Mouse (Mus musculus) midbrain, postnatal 0 days (tissue): ENCODE measurements around the gene Xbp1. TPM values are rescaled to one million over a fixed set of nuclear protein-coding genes. Genes with fewer than 3 reads are reported as not detected.
A peak's percentile ranks its signal among the peaks of the same experiment; 100 is the strongest.
"Not testable (repeated sequence)": the region's sequence is repeated elsewhere in the genome, so short reads cannot be mapped to it uniquely, and the experiment has no call there.

Experiments
- ATAC-seq: fragments of 200-750 bp; cut with Nextera tagmentation; 2 replicates; pipeline ENCODE4 v1.8.0; 2017; ENCODE audit warnings: moderate number of reproducible peaks, mild to moderate bottlenecking, moderate TSS enrichment, moderate library complexity; ENCODE audit not compliant: low FRiP score
- DNase-seq: peaks from one replicate; pipeline ENCODE4 v3.0.0-alpha.2; 2015; ENCODE audit warnings: low spot score
- H3K27ac ChIP-seq: fragments of 300-500 bp; sonication (generic); 2 replicates; pipeline ENCODE4 v1.5.1; 2014; ENCODE audit warnings: low read depth, mild to moderate bottlenecking, low read length, mixed read lengths
- H3K27me3 ChIP-seq: fragments of 300-500 bp; sonication (generic); 2 replicates; pipeline ENCODE4 v1.6.1; 2014; ENCODE audit warnings: low read length, control low read depth, mixed read lengths; ENCODE audit not compliant: insufficient read depth
- H3K36me3 ChIP-seq: fragments of 300-500 bp; sonication (generic); 2 replicates; pipeline ENCODE4 v1.6.1; 2014; ENCODE audit warnings: low read length, control low read depth, mixed read lengths; ENCODE audit not compliant: insufficient read depth
- H3K4me1 ChIP-seq: fragments of 300-500 bp; sonication (generic); 2 replicates; pipeline ENCODE4 v1.6.1; 2014; ENCODE audit warnings: mild to moderate bottlenecking, control low read depth, antibody characterized with exemption, low read length, mixed read lengths; ENCODE audit not compliant: insufficient read depth
- H3K4me2 ChIP-seq: fragments of 300-500 bp; sonication (generic); 2 replicates; pipeline ENCODE4 v1.6.1; 2014; ENCODE audit warnings: low read depth, mild to moderate bottlenecking, low read length, mixed read lengths; ENCODE audit not compliant: poor library complexity, severe bottlenecking
- H3K4me3 ChIP-seq: fragments of 300-500 bp; sonication (generic); 2 replicates; pipeline ENCODE4 v1.5.1; 2014; ENCODE audit warnings: low read depth, mild to moderate bottlenecking, low read length, moderate library complexity
- H3K9ac ChIP-seq: fragments of 300-500 bp; sonication (generic); replicated peaks from 2 replicates; pipeline ENCODE4 v1.6.1; 2014; ENCODE audit warnings: mild to moderate bottlenecking, low read length, moderate library complexity, mixed read lengths; ENCODE audit not compliant: poor library complexity, severe bottlenecking
- H3K9me3 ChIP-seq: fragments of 300-500 bp; sonication (generic); 2 replicates; pipeline ENCODE4 v1.6.1; 2016; ENCODE audit warnings: low read length, control low read depth
- CTCF ChIP-seq: IDR thresholded peaks from 2 replicates; pipeline ENCODE4 v1.5.1; 2016; ENCODE audit warnings: antibody characterized with exemption, mild to moderate bottlenecking
- WGBS: fragments of 180-500 bp; shearing (Covaris S2); extraction: QIAGEN DNeasy Blood & Tissue Kit; methylation state at CpG from one replicate; pipeline ENCODE4 v1.1.7; 2014; 5-methylcytosine and 5-hydroxymethylcytosine counted together
- polyA plus RNA-seq: library from polyadenylated mRNA; unstranded; fragments of >200 nt; fragmentation: Nextera tagmentation; extraction: Ambion mirVana; gene quantifications from 2 replicates; pipeline ENCODE4 v1.2.1, GENCODE M21; 2015
- total RNA-seq: library from RNA; depleted of rRNA; stranded (reverse); fragments of >200 nt; gene quantifications from 2 replicates; pipeline ENCODE4 v1.2.3, GENCODE M21; 2014

The Xbp1 gene
- total and polyA plus RNA-seq, 2 experiments from 2014 or later: 97.4 to 120 TPM

GRCm38 (mm10) chr11:5482581-5482980 lies 37.9 kb upstream of the Xbp1 start:
- ATAC-seq (no peak), DNase-seq (no peak)
- Histone ChIP-seq H3K9ac (no peak overlapping the region), H3K4me3 (no peak overlapping the region), H3K27me3 (no peaks in the 10 kb centered on the region), H3K36me3 (no peaks in the 10 kb centered on the region), H3K4me1 (peaks cover 3% of the 10 kb centered on the region; the same call in 1 of the 2 replicates), H3K9me3 (no peaks in the 10 kb centered on the region), H3K4me2 (no peak overlapping the region), H3K27ac (no peak overlapping the region)
- 91% methylated on average over 13 of the region's 13 CpGs for WGBS
- TF ChIP-seq CTCF: no peak

- Histone ChIP-seq H3K9ac (peak overlapping the region; percentile 56), H3K27ac (no peak overlapping the region), H3K4me2 (peak overlapping the region; percentile 60), H3K4me1 (peaks cover 3% of the 10 kb centered on the region; the same call in 1 of the 2 replicates), H3K9me3 (no peaks in the 10 kb centered on the region), H3K36me3 (no peaks in the 10 kb centered on the region), H3K4me3 (peak overlapping the region; percentile 34), H3K27me3 (no peaks in the 10 kb centered on the region)
- WGBS: 14% methylated on average over 15 of the region's 15 CpGs
- DNase-seq (peak; percentile 97), ATAC-seq (peak; percentile 75)
- TF ChIP-seq CTCF: peak; percentile 90
These were observed 35.1 kb upstream of the Xbp1 start for GRCm38 (mm10) chr11:5485193-5486011.

- not testable (repeated sequence) for DNase-seq, H3K27ac ChIP-seq, H3K4me1 ChIP-seq, H3K4me3 ChIP-seq, ATAC-seq, H3K27me3 ChIP-seq, H3K9me3 ChIP-seq, H3K36me3 ChIP-seq, H3K9ac ChIP-seq, H3K4me2 ChIP-seq
- 91% methylated on average over 10 of the region's 10 CpGs for WGBS
These were observed 31.0 kb upstream of the Xbp1 start for GRCm38 (mm10) chr11:5489433-5489832.

GRCm38 (mm10) chr11:5490989-5491656 lies 29.3 kb upstream of the Xbp1 start:
- H3K4me3 ChIP-seq: no peak overlapping the region
- H3K4me2 ChIP-seq: no peak overlapping the region
- no peak for TF ChIP-seq CTCF
- DNase-seq (no peak), ATAC-seq (no peak)
- H3K27me3 ChIP-seq: no peaks in the 10 kb centered on the region
- no peak overlapping the region for H3K27ac ChIP-seq
- H3K36me3 ChIP-seq: no peaks in the 10 kb centered on the region
- WGBS: 86% methylated on average over 10 of the region's 10 CpGs
- no peak overlapping the region for H3K9ac ChIP-seq
- H3K9me3 ChIP-seq: no peaks in the 10 kb centered on the region
- no peaks in the 10 kb centered on the region for H3K4me1 ChIP-seq

- H3K4me3 ChIP-seq: no peak overlapping the region
- no peak overlapping the region for H3K9ac ChIP-seq
- no peaks in the 10 kb centered on the region for H3K9me3 ChIP-seq
- H3K27ac ChIP-seq: no peak overlapping the region
- no peaks in the 10 kb centered on the region for H3K4me1 ChIP-seq
- no peak for TF ChIP-seq CTCF
- no peaks in the 10 kb centered on the region for H3K36me3 ChIP-seq
- ATAC-seq (no peak), DNase-seq (no peak)
- 84% methylated on average over 7 of the region's 7 CpGs for WGBS
- H3K27me3 ChIP-seq: no peaks in the 10 kb centered on the region
- H3K4me2 ChIP-seq: no peak overlapping the region
These were observed 28.5 kb upstream of the Xbp1 start for GRCm38 (mm10) chr11:5491912-5492311.

- DNase-seq (no peak), ATAC-seq (no peak)
- TF ChIP-seq CTCF: no peak
- WGBS: 57% methylated on average over 2 of the region's 2 CpGs
- Histone ChIP-seq H3K4me1 (no peaks in the 10 kb centered on the region), H3K4me2 (no peak overlapping the region), H3K4me3 (no peak overlapping the region), H3K36me3 (no peaks in the 10 kb centered on the region), H3K9me3 (no peaks in the 10 kb centered on the region), H3K27me3 (no peaks in the 10 kb centered on the region), H3K27ac (no peak overlapping the region), H3K9ac (no peak overlapping the region)
These were observed 26.6 kb upstream of the Xbp1 start for GRCm38 (mm10) chr11:5493869-5494268.
